Mouse (Mus musculus) ES-Bruce4 (cell line): Measurements from ENCODE around the gene Scaf1.

Source experiments
- CTCF ChIP-seq: IDR thresholded peaks from one replicate; pipeline ENCODE4 v1.8.1; 2011; ENCODE audit warnings: low read depth, low read length
- POLR2A ChIP-seq: IDR thresholded peaks from one replicate; pipeline ENCODE4 v1.8.1; 2011; ENCODE audit warnings: low read length; ENCODE audit not compliant: insufficient read depth

GRCm38 (mm10) chr7:45029995-45030394 is 13.8 kb upstream of the Scaf1 start:
- TF ChIP-seq CTCF (no peak), POLR2A (no peak)
